Mouse (Mus musculus) spleen, postnatal 14 days (tissue): ENCODE results near the gene Cryl1.

Source experiments
- DNase-seq, 2 experiments: peaks; one replicate each; pipeline ENCODE4 v3.0.0; 2021 to 2022; ENCODE audit warnings: low spot score in 2 of 2

Cryl1 gene

DNA sequence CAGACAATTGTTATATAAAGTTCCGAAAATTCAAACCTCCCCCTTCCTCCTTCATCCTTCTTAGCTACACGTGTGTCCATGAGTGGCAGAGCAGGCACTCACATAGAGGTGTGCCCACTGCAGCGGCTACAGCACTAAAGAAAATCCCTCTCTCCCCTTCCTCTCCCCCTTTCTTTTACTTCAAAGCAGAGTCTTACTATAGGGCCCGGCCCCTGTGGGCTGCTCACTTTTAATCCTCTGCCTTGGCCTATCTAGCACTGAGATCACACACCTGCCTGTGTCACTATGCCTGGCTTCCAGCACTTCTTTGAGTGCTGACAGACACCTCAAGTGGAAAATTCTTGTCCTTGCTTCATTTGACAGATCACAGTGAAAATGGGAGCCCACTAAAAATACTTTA, 163.6 kb downstream of the Cryl1 start:
- DNase-seq = no peak

DNA sequence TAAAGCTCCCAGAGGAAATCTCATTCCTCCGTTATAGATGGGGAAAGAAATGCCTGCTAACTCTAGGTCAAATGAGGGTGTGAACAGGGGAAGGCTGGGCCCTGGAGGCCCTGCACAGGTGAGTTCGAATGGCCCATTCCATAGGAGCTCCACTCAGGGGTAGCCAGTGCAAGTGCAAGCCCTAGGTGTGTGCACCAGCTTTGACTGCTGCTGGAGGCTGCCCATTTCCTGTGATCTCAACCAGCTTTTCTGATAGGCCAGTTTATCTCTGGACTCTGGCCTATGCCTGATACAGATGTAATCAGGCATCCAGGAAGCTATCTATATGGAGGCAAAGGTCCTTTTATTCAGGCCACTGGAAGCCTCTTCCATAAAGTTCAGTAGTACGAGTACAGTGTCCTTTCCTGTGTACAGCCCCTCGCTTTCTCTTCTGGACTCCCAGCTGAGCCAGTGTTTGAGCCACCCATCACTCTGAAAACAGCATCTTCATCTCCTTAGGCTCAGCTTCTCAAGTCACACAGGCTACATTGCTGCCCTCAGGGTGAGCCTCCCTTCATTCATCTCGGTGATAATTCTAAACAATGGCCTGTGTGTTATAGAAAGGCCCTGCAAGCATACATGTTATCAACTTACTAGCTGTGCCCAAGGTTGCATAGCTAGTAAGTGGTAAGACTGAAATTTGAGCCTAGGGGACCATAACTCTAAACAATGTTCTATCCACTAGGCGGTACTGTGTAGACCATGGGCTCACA, 167.9 kb downstream of the Cryl1 start:
- DNase-seq = no peak
